Mouse (Mus musculus): Measurements from ENCODE around the gene Peli2.

- no peak for TF ChIP-seq CTCF (IDR thresholded peaks at IDR 0.05; ENCODE audit: insufficient read depth, low read depth, low read length)
- no peak for TF ChIP-seq POLR2A (IDR thresholded peaks at IDR 0.05; ENCODE audit: insufficient read depth, low read depth, low read length)
Observed at GRCm38 (mm10) chr14:48073247-48074161, 47.1 kb upstream of the Peli2 start.

Measured in olfactory bulb, adult 2 months (tissue).